30 mouse cellular contexts compared by ENCODE assay signal in the genomic region with DNA sequence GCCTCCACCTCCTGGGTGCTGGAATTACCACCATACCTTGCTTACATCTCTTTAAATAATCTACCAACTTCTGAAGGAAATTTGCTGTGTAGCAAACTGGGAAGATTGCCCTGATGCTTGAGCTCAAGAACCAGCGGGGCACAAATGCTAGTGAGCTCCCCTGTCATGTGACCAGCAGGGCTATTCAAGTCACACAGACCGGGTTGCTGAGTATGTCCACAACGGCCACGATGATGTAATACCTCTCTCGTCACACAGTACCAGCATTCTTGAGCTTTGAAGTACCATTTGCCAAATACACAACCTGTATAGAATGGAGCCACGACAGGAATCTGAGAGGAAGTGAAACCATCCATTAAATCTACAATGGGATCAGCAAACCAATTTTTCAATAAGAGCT. TPM values are rescaled to one million over a fixed set of nuclear protein-coding genes. Genes with fewer than 3 reads are reported as not detected.
DNase-seq lines count a peak whose midpoint lies in the region; ATAC-seq and TF ChIP-seq lines count a peak whose summit lies in the region.
"Had no signal": no experiment of that assay in that cellular context is flagged by ENCODE, and none has a peak within 500 bp of the region (broad histone marks: within the 10 kb centered on the region; RNA-seq: fewer than 3 reads in every experiment).

No protein-coding gene starts in this region.

- H3K9me3 ChIP-seq in ES-Bruce4 (replicated peaks; ENCODE audit: control insufficient read depth, insufficient read depth, low read length, poor library complexity, severe bottlenecking): no peaks in the 10 kb centered on the region
- H3K9me3 ChIP-seq: embryonic facial prominence, embryonic 10.5 days; embryonic facial prominence, embryonic 15.5 days; forebrain, embryonic 13.5 days; hindbrain, embryonic 10.5 days; hindbrain, embryonic 15.5 days; kidney, embryonic 15.5 days; liver, embryonic 13.5 days; neural tube, embryonic 13.5 days had no signal

- no peaks in the 10 kb centered on the region for H3K27me3 ChIP-seq in C2C12 (ENCODE audit: control insufficient read depth, insufficient read depth, insufficient read length)
- no peaks in the 10 kb centered on the region for H3K27me3 ChIP-seq in ES-Bruce4 (ENCODE audit: control insufficient read depth, insufficient read depth, low read length, poor library complexity, severe bottlenecking)
- H3K27me3 ChIP-seq: embryonic facial prominence, embryonic 15.5 days; forebrain, embryonic 13.5 days; hindbrain, embryonic 15.5 days; kidney, embryonic 15.5 days; liver, embryonic 13.5 days; neural tube, embryonic 13.5 days; Patski had no signal

- H3ac ChIP-seq in C2C12 (ENCODE audit: control insufficient read depth, insufficient read length, low read depth): no peak overlapping the region

- H3K4me1 ChIP-seq in ES-Bruce4 (ENCODE audit: control insufficient read depth, insufficient read depth, low read length): no peaks in the 10 kb centered on the region
- H3K4me1 ChIP-seq: embryonic facial prominence, embryonic 15.5 days; forebrain, embryonic 13.5 days; hindbrain, embryonic 15.5 days; liver, embryonic 13.5 days had no signal

- H3K9ac ChIP-seq in ES-Bruce4 (ENCODE audit: low read depth, poor library complexity, severe bottlenecking): no peak overlapping the region
- H3K9ac ChIP-seq: embryonic facial prominence, embryonic 15.5 days; forebrain, embryonic 13.5 days; hindbrain, embryonic 15.5 days; kidney, embryonic 15.5 days; liver, embryonic 13.5 days; neural tube, embryonic 13.5 days had no signal

- TF ChIP-seq POLR2A in ES-Bruce4 (IDR thresholded peaks at IDR 0.05; ENCODE audit: insufficient read depth, low read length): no peak

- H3K36me3 ChIP-seq in C2C12 (ENCODE audit: control insufficient read depth, insufficient read depth): no peaks in the 10 kb centered on the region
- H3K36me3 ChIP-seq in ES-Bruce4 (ENCODE audit: control insufficient read depth, insufficient read depth, low read length, poor library complexity, severe bottlenecking): no peaks in the 10 kb centered on the region
- H3K36me3 ChIP-seq: embryonic facial prominence, embryonic 10.5 days; embryonic facial prominence, embryonic 15.5 days; hindbrain, embryonic 10.5 days; hindbrain, embryonic 15.5 days; kidney, embryonic 15.5 days; liver, embryonic 13.5 days; neural tube, embryonic 13.5 days had no signal

- H3K79me3 ChIP-seq in C2C12 (ENCODE audit: low read depth): no peaks in the 10 kb centered on the region

- DNase-seq in lung, adult 18-20 months: peak; percentile 58 to 74
- DNase-seq in lung, postnatal 10 days: peak; percentile 41
- no peak for DNase-seq in thymus, adult 18-20 months
- DNase-seq in neural tube, embryonic 10.5 days (ENCODE audit: extremely low spot score, low spot score): no peak
- no peak for DNase-seq in layer of hippocampus, postnatal 25 days (ENCODE audit: extremely low spot score in 1 of 2, low spot score in 1 of 2)
- DNase-seq: adrenal gland, postnatal 25 days; cerebellum, adult 18-20 months; cerebellum, postnatal 14 days; gastrocnemius, postnatal 10 days; heart, adult 18-20 months; heart, postnatal 14 days; kidney, adult 18-20 months; kidney, postnatal 25 days; left cerebral cortex, postnatal 4 days; liver, embryonic 13.5 days had no signal

- peak overlapping the region; percentile 82 for H3K27ac ChIP-seq in ES-Bruce4 (ENCODE audit: insufficient read depth, low read length)
- H3K27ac ChIP-seq: embryonic facial prominence, embryonic 10.5 days; embryonic facial prominence, embryonic 15.5 days; forebrain, embryonic 13.5 days; hindbrain, embryonic 10.5 days; hindbrain, embryonic 15.5 days; kidney, embryonic 15.5 days; layer of hippocampus, adult 2 months; liver, embryonic 13.5 days; macrophage; neural tube, embryonic 13.5 days had no signal

- no peak overlapping the region for H3K4me3 ChIP-seq in C2C12 (ENCODE audit: insufficient read depth, poor library complexity, severe bottlenecking)
- no peak overlapping the region for H3K4me3 ChIP-seq in ES-Bruce4 (ENCODE audit: low read depth, low read length)
- H3K4me3 ChIP-seq: embryonic facial prominence, embryonic 10.5 days; embryonic facial prominence, embryonic 15.5 days; forebrain, embryonic 13.5 days; hindbrain, embryonic 10.5 days; hindbrain, embryonic 15.5 days; kidney, embryonic 15.5 days; layer of hippocampus, adult 2 months; liver, embryonic 13.5 days; myocyte; neural tube, embryonic 13.5 days had no signal

- no peak for TF ChIP-seq EP300 in ES-Bruce4 (IDR thresholded peaks at IDR 0.05; ENCODE audit: insufficient read depth, low read depth, low read length)

- ATAC-seq in erythroid progenitor cell, adult 5-6 weeks (replicated peaks; ENCODE audit: low FRiP score, poor library complexity, severe bottlenecking): no peak
- ATAC-seq: forebrain, embryonic 13.5 days; Patski had no signal

- no peak for TF ChIP-seq CTCF in C2C12 (IDR thresholded peaks at IDR 0.05; ENCODE audit: control insufficient read depth, insufficient read depth, insufficient read length)
- no peak for TF ChIP-seq CTCF in ES-Bruce4 (IDR thresholded peaks at IDR 0.05; ENCODE audit: low read depth, low read length)

- no peaks in the 10 kb centered on the region for H3K79me2 ChIP-seq in C2C12 (ENCODE audit: control insufficient read depth, insufficient read depth)

TF ChIP-seq in C2C12, 6 proteins besides CTCF, POLR2A, EP300 and RAD21:
- TF ChIP-seq CEBPB (IDR thresholded peaks at IDR 0.05; ENCODE audit: low read depth) (no peak), USF1 (IDR thresholded peaks at IDR 0.05; ENCODE audit: low read depth) (peak; percentile 46)

RNA-seq across cellular contexts. Expression of a gene that starts 46.0 kb away (rescaled TPM):
- polyA plus RNA-seq in C2C12 (2012; fragmentation: generic; extraction: Trizol) (35.5 TPM), ES-Bruce4 (2011; ENCODE audit: insufficient read depth, insufficient read length, low read depth, missing spikeins) (195 and 233 TPM in 2 replicates)
- 1.1 and 4.2 TPM in 2 replicates for total RNA-seq in erythroid progenitor cell, adult 5-6 weeks (2015; ENCODE audit: low replicate concordance)
- total RNA-seq in erythroid progenitor cell, adult 5-6 weeks (2017; ENCODE audit: low replicate concordance): 0.64 TPM in 1 of 2 replicates, not detected in the other
- total RNA-seq in layer of hippocampus, postnatal 25 days (2021): 10 to 100 TPM; 30.8 to 31.8 TPM

RNA-seq across cellular contexts. Expression of a gene that starts 46.4 kb away (rescaled TPM):
- 0.08 TPM for polyA plus RNA-seq in C2C12 (2012; fragmentation: generic; extraction: Trizol)
- polyA plus RNA-seq in ES-Bruce4 (2011; ENCODE audit: insufficient read depth, insufficient read length, low read depth, missing spikeins): 2.7 and 2.9 TPM in 2 replicates
- total RNA-seq in erythroid progenitor cell, adult 5-6 weeks (2015; ENCODE audit: low replicate concordance): not detected in 2 replicates
- not detected in 2 replicates for total RNA-seq in erythroid progenitor cell, adult 5-6 weeks (2017; ENCODE audit: low replicate concordance)
- total RNA-seq in layer of hippocampus, postnatal 25 days (2021): 1 to 10 TPM; 2.8 to 5.3 TPM
- total RNA-seq: gastrocnemius, postnatal 10 days; heart, adult 18-20 months; heart, postnatal 14 days had no signal
- polyA plus RNA-seq: hindbrain, embryonic 10.5 days; myocyte; small intestine, adult 2 months had no signal

Comparison
In these comparisons a context has a peak if more than half of its experiments do, and no peak if none do; other contexts are left out.
1. DNase-seq: peak in lung, adult 18-20 months (2 of 2) and lung, postnatal 10 days (single experiment); none in thymus, adult 18-20 months (0 of 2), neural tube, embryonic 10.5 days (single experiment) and layer of hippocampus, postnatal 25 days (0 of 2).
2. RNA of a gene that starts 46.0 kb away (total RNA-seq): 30.8 to 31.8 TPM in layer of hippocampus, postnatal 25 days; 0.64 to 4.2 TPM in erythroid progenitor cell, adult 5-6 weeks; every median in the first group is over 4 times any median in the second.